Mouse (Mus musculus) ovary, postnatal 36 days (tissue): ENCODE results near the gene Stmn3.

Experiments
- DNase-seq: peaks from one replicate; pipeline ENCODE4 v3.0.0; 2022; ENCODE audit warnings: low spot score, mixed read lengths

The Stmn3 gene

DNA sequence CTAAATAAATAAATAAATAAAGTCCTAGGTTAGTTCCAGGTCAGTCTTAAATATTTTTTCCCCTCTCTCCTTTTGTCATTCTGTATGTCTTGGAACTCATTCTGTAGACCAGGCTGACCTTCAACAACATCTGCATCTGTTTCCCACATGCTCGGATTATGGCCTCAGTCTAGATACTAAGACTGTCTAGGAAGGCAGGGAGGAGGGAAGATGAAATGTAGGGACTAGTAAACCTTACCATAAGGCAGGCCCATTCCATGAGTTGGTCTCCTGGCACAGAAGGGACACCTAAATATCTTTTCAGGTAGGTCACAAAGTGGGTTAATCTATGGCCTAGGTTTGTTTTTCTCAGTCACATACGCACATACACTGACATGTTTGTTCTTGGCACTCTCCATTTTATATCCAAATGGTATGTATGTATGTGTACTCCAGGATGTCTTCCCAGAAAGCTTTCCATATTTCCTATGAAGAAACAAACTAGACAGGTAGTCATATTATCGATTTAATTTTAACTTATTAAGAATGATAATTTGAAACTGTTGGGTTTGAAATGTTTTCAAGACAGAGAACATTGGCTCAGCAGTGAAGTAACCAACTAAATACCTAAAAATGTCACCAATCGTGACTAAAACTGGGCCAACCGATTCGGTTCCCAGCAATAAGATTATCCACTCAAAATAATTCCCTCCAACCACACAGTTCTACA, 27.5 kb downstream of the Stmn3 start:
- no peak for DNase-seq

- DNase-seq = no peak
These were observed 34.3 kb downstream of the Stmn3 start for GRCm38 (mm10) chr2:181279968-181280367.

DNA sequence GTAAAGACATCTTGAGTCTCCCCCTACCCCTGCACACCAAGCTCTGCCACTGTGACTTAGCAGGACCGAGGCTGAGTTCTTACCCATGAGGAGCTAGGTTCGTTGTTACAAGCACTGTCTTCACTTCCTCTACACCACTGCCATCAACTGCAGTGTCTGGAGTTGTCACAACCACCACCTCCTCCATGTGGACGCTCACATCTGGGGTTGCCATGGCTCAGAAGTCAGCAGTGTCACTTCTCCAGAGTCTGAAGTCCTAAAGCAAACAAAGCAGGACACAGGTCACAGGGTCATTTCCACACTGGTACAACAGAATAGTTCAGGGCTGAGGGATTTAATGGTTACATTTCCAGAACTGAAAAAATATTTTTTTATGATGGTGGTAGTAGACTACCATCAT, 36.4 kb downstream of the Stmn3 start:
- no peak for DNase-seq

GRCm38 (mm10) chr2:181276766-181277165, 37.5 kb downstream of the Stmn3 start:
- DNase-seq = no peak

GRCm38 (mm10) chr2:181274639-181275038, 39.7 kb downstream of the Stmn3 start:
- DNase-seq = no peak

DNA sequence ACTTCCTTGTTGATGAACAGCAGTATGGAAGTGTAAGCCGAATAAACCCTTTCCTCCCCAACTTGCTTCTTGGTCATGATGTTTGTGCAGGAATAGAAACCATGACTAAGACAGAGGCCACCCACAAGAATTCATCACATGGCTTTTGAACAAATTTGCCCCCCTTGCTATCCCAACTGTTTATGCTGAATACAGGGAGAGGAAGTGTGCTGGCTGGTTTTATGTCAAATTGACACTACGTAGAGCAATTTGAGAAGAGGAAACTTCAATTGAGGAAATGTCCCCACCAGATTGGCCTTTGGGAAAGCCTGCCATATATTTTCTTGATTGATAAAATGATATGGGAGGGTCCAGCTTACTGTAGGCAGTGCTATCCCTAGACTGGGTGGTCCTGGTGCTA, 40.5 kb downstream of the Stmn3 start:
- DNase-seq = no peak

DNA sequence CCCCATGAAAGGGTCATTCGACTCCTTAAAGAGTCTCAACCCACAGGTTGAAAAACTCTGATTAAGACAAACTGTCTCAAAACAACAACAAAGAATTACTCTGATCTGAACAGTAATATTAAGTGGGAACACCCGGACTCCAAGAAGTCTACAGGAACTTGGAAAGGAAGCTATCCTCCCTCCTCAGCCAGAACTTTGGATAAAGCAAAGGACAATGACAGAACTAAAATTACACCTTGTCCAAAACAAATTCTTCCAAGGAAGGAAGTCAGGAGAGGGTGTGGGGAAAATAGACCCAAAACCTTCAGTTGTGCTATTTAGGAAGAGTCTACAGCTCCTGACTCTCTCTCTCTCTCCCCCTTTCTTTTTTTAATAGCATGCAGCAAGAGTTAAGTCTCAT, 42.2 kb downstream of the Stmn3 start:
- no peak for DNase-seq

- DNase-seq = no peak
These were observed 47.5 kb downstream of the Stmn3 start for GRCm38 (mm10) chr2:181266839-181267238.
